Comparison of ENCODE assay signal across 25 mouse cellular contexts in the genomic region with DNA sequence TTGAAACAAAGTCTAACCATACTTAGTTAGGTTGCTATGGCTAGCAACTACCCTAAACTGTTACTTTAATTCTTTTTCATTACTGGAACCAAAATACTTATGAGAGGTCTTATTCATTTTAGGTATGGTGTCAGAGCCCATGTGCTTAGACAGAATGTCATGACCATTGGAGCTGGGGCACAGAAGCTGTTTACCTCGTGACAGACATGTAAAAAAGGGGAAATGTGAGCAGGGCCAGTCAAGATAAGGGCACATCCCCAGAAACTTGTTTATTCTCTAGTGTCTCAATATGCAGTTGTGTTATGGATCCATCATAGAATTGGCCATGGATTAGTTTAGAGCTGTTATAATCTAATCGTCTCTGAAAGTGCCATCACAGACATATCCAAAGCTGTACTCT.
"Had no signal": no experiment of that assay in that cellular context is flagged by ENCODE, and none has a peak within 500 bp of the region (broad histone marks: within the 10 kb centered on the region; RNA-seq: fewer than 3 reads in every experiment).

No protein-coding gene starts in this region.

- H3K4me3 ChIP-seq: kidney, embryonic 15.5 days; limb, embryonic 12.5 days; limb, embryonic 15.5 days; megakaryocyte, embryonic 14.5 days; midbrain, embryonic 10.5 days; midbrain, embryonic 13.5 days; myocyte; neural tube, embryonic 13.5 days had no signal

- H3K27ac ChIP-seq: kidney, embryonic 15.5 days; limb, embryonic 12.5 days; limb, embryonic 15.5 days; liver, embryonic 14.5 days; macrophage; midbrain, embryonic 10.5 days; midbrain, embryonic 13.5 days; neural tube, embryonic 13.5 days; stomach, postnatal 0 days had no signal

- H3K4me1 ChIP-seq: kidney, embryonic 15.5 days; limb, embryonic 12.5 days; limb, embryonic 15.5 days; midbrain, embryonic 10.5 days; midbrain, embryonic 13.5 days; neural tube, embryonic 13.5 days had no signal

- H3K9me3 ChIP-seq: kidney, embryonic 15.5 days; limb, embryonic 12.5 days; limb, embryonic 15.5 days; megakaryocyte, embryonic 14.5 days; midbrain, embryonic 10.5 days; midbrain, embryonic 13.5 days; neural tube, embryonic 13.5 days had no signal

- ATAC-seq: liver, postnatal 0 days; lung, postnatal 0 days; midbrain, embryonic 13.5 days; midbrain, embryonic 16.5 days had no signal

- DNase-seq: kidney, adult 8-10 months; kidney, postnatal 10 days; kidney, postnatal 36 days; left cerebral cortex, postnatal 4 days; liver, postnatal 0 days; lung, embryonic 14.5 days; retina, postnatal 1 day; right cerebral cortex, postnatal 25 days; spleen, adult 18-20 months; thymus, adult 2 months; thymus, postnatal 14 days; thymus, postnatal 4 days had no signal

- H3K27me3 ChIP-seq: kidney, embryonic 15.5 days; limb, embryonic 12.5 days; limb, embryonic 15.5 days; megakaryocyte, embryonic 14.5 days; midbrain, embryonic 13.5 days; neural tube, embryonic 13.5 days had no signal
